Mouse (Mus musculus): ENCODE results near the gene Taok3. TPM values are rescaled to one million over a fixed set of nuclear protein-coding genes. Genes with fewer than 3 reads are reported as not detected.
"Not testable (repeated sequence)": the region's sequence is repeated elsewhere in the genome, so short reads cannot be mapped to it uniquely, and the experiment has no call there.

Gene Taok3
- total and polyA plus RNA-seq, 2 experiments from 2014 or later = 1.1 to 5.8 TPM

GRCm38 (mm10) chr5:117289646-117290045 is 169.7 kb downstream of the Taok3 start:
- TF ChIP-seq CTCF (IDR thresholded peaks at IDR 0.05; ENCODE audit: low read depth) (no peak), EP300 (IDR thresholded peaks at IDR 0.05; ENCODE audit: low read depth) (no peak)
- Histone ChIP-seq H3K4me3 (ENCODE audit: low read depth, low read length) (no peak overlapping the region), H3K4me1 (ENCODE audit: control insufficient read depth, insufficient read depth) (peaks cover 12% of the 10 kb centered on the region), H3K27me3 (ENCODE audit: control insufficient read depth, insufficient read depth, low read length) (no peaks in the 10 kb centered on the region), H3K4me2 (ENCODE audit: low read depth, low read length) (no peak overlapping the region), H3K9me3 (replicated peaks; ENCODE audit: control insufficient read depth, low read length) (no peaks in the 10 kb centered on the region; the same call in 1 of the 2 replicates), H3K9ac (replicated peaks; ENCODE audit: low read depth, low read length) (no peak overlapping the region), H3K27ac (ENCODE audit: low read depth) (no peak overlapping the region), H3K36me3 (replicated peaks; ENCODE audit: control insufficient read depth, insufficient read depth, low read length) (peaks cover 6% of the 10 kb centered on the region; the same call in 1 of the 2 replicates)
- DNase-seq (ENCODE audit: low spot score) (no peak), ATAC-seq (ENCODE audit: insufficient read depth, low read depth) (no peak)

DNA sequence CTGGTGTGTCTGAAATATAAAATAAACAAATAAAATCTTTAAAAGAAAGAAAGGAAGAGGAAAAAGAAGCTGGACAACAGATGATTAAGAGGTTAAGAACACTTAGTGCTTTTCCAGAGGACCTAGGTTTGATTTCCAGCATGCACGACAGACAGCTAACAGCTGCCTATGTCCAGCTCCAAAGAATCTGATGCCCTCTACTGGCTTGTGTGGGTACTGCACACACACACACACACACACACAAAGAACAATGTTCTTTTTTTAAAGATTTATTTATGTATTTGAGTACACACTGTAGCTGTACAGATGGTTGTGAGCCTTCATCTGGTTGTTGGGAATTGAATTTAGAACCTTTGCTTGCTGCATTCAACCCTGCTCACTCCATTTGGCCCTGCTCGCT is 170.2 kb downstream of the Taok3 start:
- Histone ChIP-seq H3K36me3 (replicated peaks; ENCODE audit: control insufficient read depth, insufficient read depth, low read length) (0 out of 2 replicates have a peak, but pooled peaks cover 2% of the 10 kb centered on the region), H3K4me3 (ENCODE audit: low read depth, low read length) (no peak overlapping the region), H3K27ac (ENCODE audit: low read depth) (no peak overlapping the region), H3K27me3 (ENCODE audit: control insufficient read depth, insufficient read depth, low read length) (no peaks in the 10 kb centered on the region), H3K4me2 (ENCODE audit: low read depth, low read length) (no peak overlapping the region), H3K9ac (replicated peaks; ENCODE audit: low read depth, low read length) (no peak overlapping the region), H3K4me1 (ENCODE audit: control insufficient read depth, insufficient read depth) (peaks cover 12% of the 10 kb centered on the region), H3K9me3 (replicated peaks; ENCODE audit: control insufficient read depth, low read length) (no peaks in the 10 kb centered on the region; the same call in 1 of the 2 replicates)
- no peak for DNase-seq (ENCODE audit: low spot score)
- 85% methylated on average over 2 of the region's 2 CpGs for WGBS
- no peak for ATAC-seq (ENCODE audit: insufficient read depth, low read depth)
- TF ChIP-seq EP300 (IDR thresholded peaks at IDR 0.05; ENCODE audit: low read depth) (no peak), CTCF (IDR thresholded peaks at IDR 0.05; ENCODE audit: low read depth) (peak; percentile 6; the same call in 1 of the 2 replicates)

DNA sequence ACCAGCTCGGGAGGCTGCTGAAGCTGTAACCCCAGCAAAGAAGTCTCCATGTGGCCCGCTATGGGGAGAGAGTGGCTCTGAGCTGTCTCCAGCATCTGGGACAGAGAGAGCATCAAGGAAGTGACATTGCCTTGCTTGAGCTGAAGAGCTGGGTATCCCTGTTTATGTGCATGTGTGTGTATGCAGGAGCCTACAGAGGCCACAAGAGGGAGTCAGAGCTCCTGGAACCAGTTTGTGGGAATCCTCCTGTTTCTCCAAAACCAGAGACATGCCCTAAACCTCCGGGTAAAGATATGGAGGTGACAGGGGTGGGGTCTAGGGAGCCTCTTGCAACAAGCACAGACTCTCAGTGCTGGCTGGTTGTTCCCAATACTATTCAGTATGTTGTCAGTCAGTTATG is 171.4 kb downstream of the Taok3 start:
- Histone ChIP-seq H3K27me3 (ENCODE audit: control insufficient read depth, insufficient read depth, low read length) (no peaks in the 10 kb centered on the region), H3K36me3 (replicated peaks; ENCODE audit: control insufficient read depth, insufficient read depth, low read length) (no peaks in the 10 kb centered on the region), H3K27ac (ENCODE audit: low read depth) (no peak overlapping the region), H3K4me1 (ENCODE audit: control insufficient read depth, insufficient read depth) (peaks cover 8% of the 10 kb centered on the region), H3K4me2 (ENCODE audit: low read depth, low read length) (no peak overlapping the region), H3K4me3 (ENCODE audit: low read depth, low read length) (no peak overlapping the region), H3K9me3 (replicated peaks; ENCODE audit: control insufficient read depth, low read length) (no peaks in the 10 kb centered on the region; the same call in 1 of the 2 replicates), H3K9ac (replicated peaks; ENCODE audit: low read depth, low read length) (no peak overlapping the region)
- 84% methylated on average over 3 of the region's 3 CpGs for WGBS
- TF ChIP-seq EP300 (IDR thresholded peaks at IDR 0.05; ENCODE audit: low read depth) = no peak
- no peak for TF ChIP-seq CTCF (IDR thresholded peaks at IDR 0.05; ENCODE audit: low read depth)
- no peak for DNase-seq (ENCODE audit: low spot score)
- no peak for ATAC-seq (ENCODE audit: insufficient read depth, low read depth)

DNA sequence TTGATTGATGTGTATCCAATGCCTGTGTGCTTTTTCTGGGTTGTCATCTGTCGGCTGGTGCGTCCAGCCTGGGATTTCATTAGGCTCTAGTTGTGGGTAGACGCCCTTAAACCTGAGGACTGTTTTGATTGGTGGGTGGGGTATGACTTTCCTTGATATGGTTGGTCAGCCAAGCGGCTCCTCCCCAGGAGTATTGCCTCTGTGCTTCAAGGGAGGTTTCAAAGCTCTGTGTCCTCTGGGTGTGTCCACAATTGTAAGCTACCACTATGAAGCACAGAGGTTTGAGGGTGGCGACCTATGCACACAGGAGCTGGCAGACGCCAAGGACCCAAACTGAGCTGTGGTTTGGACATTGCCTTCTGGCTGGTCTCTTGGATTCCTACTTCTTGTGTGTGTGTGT is 172.6 kb downstream of the Taok3 start:
- H3K4me1 ChIP-seq (ENCODE audit: control insufficient read depth, insufficient read depth) = peaks cover 4% of the 10 kb centered on the region; the same call in 1 of the 2 replicates
- ATAC-seq (ENCODE audit: insufficient read depth, low read depth) (no peak), DNase-seq (ENCODE audit: low spot score) (no peak)
- WGBS = 69% methylated on average over 6 of the region's 6 CpGs
- no peak overlapping the region for H3K9ac ChIP-seq (replicated peaks; ENCODE audit: low read depth, low read length)
- no peaks in the 10 kb centered on the region for H3K27me3 ChIP-seq (ENCODE audit: control insufficient read depth, insufficient read depth, low read length)
- no peak overlapping the region for H3K4me2 ChIP-seq (ENCODE audit: low read depth, low read length)
- no peaks in the 10 kb centered on the region; the same call in 1 of the 2 replicates for H3K9me3 ChIP-seq (replicated peaks; ENCODE audit: control insufficient read depth, low read length)
- no peak overlapping the region for H3K27ac ChIP-seq (ENCODE audit: low read depth)
- no peaks in the 10 kb centered on the region for H3K36me3 ChIP-seq (replicated peaks; ENCODE audit: control insufficient read depth, insufficient read depth, low read length)
- TF ChIP-seq EP300 (IDR thresholded peaks at IDR 0.05; ENCODE audit: low read depth) (no peak), CTCF (IDR thresholded peaks at IDR 0.05; ENCODE audit: low read depth) (no peak)
- H3K4me3 ChIP-seq (ENCODE audit: low read depth, low read length) = no peak overlapping the region

GRCm38 (mm10) chr5:117293776-117294175 is 173.8 kb downstream of the Taok3 start:
- DNase-seq (ENCODE audit: low spot score); H3K9me3 ChIP-seq (replicated peaks; ENCODE audit: control insufficient read depth, low read length); H3K4me1 ChIP-seq (ENCODE audit: control insufficient read depth, insufficient read depth); H3K27me3 ChIP-seq (ENCODE audit: control insufficient read depth, insufficient read depth, low read length); H3K36me3 ChIP-seq (replicated peaks; ENCODE audit: control insufficient read depth, insufficient read depth, low read length); H3K4me3 ChIP-seq (ENCODE audit: low read depth, low read length); H3K4me2 ChIP-seq (ENCODE audit: low read depth, low read length); H3K27ac ChIP-seq (ENCODE audit: low read depth); ATAC-seq (ENCODE audit: insufficient read depth, low read depth); H3K9ac ChIP-seq (replicated peaks; ENCODE audit: low read depth, low read length): not testable (repeated sequence)
- 78% methylated on average over 3 of the region's 3 CpGs for WGBS

DNA sequence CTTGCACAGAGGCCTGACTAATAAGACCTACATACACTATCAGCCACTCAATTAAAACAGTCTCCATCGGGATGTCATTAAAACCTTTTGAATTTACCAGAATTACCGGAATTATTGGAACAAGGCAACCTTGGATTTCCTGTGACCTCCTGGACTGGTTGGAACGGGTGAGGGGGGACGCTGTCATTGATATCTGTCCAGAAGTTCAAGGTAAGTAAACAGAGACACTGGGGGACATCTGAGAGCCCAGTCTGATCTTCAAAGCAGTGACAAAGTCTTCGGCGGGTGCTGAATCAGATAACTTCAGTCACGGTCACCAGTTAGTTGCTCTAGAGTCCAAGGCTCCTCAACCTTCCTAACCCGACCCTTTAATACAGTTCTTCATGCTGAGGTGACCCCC is 175.1 kb downstream of the Taok3 start:
- Histone ChIP-seq H3K27ac (ENCODE audit: low read depth) (no peak overlapping the region), H3K9ac (replicated peaks; ENCODE audit: low read depth, low read length) (no peak overlapping the region), H3K36me3 (replicated peaks; ENCODE audit: control insufficient read depth, insufficient read depth, low read length) (no peaks in the 10 kb centered on the region), H3K4me3 (ENCODE audit: low read depth, low read length) (no peak overlapping the region), H3K27me3 (ENCODE audit: control insufficient read depth, insufficient read depth, low read length) (no peaks in the 10 kb centered on the region), H3K4me1 (ENCODE audit: control insufficient read depth, insufficient read depth) (no peaks in the 10 kb centered on the region), H3K9me3 (replicated peaks; ENCODE audit: control insufficient read depth, low read length) (no peaks in the 10 kb centered on the region; the same call in 1 of the 2 replicates), H3K4me2 (ENCODE audit: low read depth, low read length) (no peak overlapping the region)
- no peak for TF ChIP-seq CTCF (IDR thresholded peaks at IDR 0.05; ENCODE audit: low read depth)
- TF ChIP-seq EP300 (IDR thresholded peaks at IDR 0.05; ENCODE audit: low read depth) = no peak
- 89% methylated on average over 8 of the region's 8 CpGs for WGBS
- ATAC-seq (ENCODE audit: insufficient read depth, low read depth) = no peak
- no peak for DNase-seq (ENCODE audit: low spot score)
